Mouse (Mus musculus) gastrocnemius, adult 8-10 months (tissue): ENCODE measurements around the gene Nckap5. TPM values are rescaled to one million over a fixed set of nuclear protein-coding genes. Genes with fewer than 3 reads are reported as not detected.
"Not testable (repeated sequence)": the region's sequence is repeated elsewhere in the genome, so short reads cannot be mapped to it uniquely, and the experiment has no call there.

Source experiments
- DNase-seq, 2 experiments: peaks; one replicate each; pipeline ENCODE4 v3.0.0; 2022; ENCODE audit warnings: low spot score in 2 of 2
- total RNA-seq, 4 experiments: library from RNA; stranded (reverse); gene quantifications; 2 replicates each; pipeline ENCODE4 v1.2.4; 2022

Gene Nckap5
- total RNA-seq, 4 experiments from 2014 or later = 0.46 to 1.6 (median 0.97) TPM

DNA sequence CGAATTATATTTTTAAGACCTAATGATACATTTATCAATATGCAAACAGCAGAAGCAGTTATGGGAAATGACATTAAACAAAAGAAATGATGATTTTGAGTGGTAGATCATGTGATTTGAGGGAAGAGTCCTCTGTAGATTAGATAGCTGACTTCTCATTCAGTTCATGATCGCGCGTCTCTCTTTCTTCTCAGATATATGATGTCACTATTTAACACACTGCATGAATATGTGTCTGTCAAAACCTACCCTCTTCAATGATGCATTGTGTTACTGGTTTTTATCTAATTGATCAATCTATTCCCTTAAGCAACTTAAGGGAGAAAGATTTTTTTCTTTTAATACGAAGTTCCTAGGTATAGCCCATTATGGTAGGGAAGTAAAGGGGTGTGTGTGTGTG, 787.7 kb downstream of the Nckap5 start:
- DNase-seq = no peak

DNA sequence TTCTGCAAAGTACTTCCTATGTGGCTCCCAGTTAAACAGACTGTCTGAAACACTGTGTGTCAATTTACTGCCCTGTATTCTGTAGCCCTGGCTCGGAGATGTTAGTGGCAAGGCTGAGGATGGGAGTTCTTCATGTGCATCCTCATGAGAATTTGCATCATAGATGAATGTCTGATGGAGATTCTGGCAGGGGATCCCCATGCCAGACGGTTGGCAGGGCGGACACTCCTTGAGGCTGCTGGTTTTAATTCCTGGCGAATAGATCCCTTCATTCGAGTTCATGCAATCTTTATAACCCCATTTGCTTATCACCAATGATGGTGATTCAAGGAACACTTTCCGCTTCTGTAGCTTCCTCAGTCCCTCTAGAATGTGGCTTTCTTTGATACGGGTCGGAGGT, 803.1 kb downstream of the Nckap5 start:
- no peak for DNase-seq

DNA sequence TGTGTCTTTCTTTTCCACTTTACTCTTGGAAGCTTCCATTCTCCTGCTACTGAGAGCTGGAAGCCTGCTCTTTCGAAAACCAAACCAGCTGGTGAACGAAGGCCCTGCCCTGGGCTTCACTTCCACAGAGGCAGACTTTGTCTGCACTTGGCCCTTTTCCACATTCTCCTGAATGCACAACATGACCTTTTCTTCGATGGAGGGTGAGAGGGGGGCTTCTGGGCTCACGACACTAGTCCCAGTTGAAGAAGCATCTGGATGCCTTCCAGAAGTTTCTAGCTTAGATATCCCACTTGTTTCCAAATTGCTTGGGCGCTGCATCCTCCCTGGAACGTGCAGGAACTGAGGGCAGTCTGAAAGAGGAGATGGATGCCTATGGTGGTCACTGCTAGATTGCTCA, 806.1 kb downstream of the Nckap5 start:
- no peak for DNase-seq

DNA sequence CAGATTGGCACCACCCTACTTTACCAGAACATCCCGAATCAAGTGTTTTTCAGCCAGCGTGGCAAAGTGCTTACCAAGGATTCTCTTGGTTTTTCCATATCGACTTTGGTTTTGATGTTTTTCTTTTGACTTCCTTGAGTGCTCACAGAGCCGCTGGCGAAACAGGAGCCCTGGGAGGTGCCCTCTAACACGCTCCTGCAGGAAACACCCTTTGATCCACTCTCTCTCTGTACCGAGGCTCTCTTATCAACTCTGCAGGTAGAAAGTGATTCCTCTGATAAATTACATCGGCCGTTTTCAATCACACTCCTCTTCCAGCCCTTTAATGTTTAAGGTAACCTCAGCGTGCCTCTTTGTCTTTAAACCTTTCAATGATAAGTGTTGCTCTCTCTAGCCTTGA, 807.6 kb downstream of the Nckap5 start:
- no peak for DNase-seq

DNA sequence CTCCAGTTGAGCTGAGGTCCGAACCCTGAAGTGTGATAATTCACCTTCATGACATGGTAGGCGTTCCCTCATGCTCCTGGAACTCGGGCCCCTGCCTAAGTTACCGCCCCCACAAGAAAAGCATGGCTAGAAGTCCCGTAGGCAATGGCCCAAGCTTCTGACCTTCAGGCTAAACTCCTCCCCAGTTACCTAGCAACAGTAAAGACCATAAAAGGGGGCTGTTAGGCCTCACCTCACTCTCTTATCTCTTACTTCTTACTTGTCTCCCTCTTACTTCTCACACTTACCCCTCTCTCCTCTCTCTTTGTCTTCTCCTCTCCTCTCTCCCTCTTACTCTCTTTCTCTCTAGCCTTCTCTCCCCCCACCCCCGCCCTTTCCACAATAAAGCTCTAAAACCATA, 811.9 kb downstream of the Nckap5 start:
- not testable (repeated sequence) for DNase-seq

DNA sequence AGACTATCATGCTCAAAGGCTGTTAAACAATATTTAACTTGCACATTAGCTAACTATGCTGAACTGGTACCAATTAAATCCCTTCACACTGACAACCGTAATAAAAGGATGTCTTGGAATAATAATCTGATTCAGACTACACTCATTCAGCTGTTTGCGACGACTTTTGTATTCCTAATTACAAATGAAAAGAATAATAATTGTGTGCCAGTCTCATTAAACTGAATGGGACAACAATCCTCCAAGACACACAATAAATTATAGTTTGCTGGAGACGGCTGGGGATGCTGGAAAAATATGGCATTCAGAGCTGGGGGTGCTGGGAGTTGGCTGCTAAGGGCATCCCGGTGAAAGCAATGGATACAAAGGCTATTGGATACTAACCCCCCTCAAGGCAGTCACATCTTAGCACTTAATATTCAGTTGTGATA, 818.9 kb downstream of the Nckap5 start:
- DNase-seq = no peak

DNA sequence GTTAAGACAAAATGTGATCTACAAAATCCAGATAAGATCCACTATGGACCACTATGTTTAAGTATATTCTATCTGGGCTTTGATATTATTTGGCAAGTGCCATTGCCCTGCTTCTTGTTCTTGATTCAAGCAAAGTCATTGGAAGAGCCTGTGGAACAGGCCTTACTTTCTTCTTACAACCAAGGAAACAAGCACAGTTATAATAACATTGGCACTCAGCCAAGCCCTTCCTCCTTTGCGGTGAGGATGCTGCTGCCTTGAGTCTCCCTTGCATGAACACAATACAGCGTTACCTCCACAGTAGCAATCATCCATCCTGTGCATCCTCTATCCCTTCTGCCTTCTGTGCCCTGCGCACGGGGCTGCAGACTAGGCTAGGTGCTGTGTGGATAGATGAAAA, 823.0 kb downstream of the Nckap5 start:
- no peak for DNase-seq

DNA sequence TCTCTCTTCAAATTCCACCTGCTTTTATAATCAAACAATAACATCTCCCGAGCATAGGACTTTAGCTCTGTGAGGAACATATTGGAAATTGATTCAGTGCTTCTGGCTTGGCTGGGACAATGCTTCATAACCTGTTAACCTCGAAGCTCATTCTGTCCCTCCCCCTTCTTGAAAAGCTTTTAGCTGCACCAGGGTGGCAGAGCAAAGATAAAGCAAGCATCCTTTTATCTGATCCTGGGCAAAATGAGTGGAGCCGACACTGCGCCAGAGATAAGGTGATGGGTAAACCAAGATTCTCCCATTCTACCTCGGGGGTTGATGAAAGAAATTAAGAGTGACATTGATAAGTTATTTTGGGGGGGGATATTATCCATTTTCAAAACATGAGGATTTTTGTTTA, 824.9 kb downstream of the Nckap5 start:
- DNase-seq = no peak

DNA sequence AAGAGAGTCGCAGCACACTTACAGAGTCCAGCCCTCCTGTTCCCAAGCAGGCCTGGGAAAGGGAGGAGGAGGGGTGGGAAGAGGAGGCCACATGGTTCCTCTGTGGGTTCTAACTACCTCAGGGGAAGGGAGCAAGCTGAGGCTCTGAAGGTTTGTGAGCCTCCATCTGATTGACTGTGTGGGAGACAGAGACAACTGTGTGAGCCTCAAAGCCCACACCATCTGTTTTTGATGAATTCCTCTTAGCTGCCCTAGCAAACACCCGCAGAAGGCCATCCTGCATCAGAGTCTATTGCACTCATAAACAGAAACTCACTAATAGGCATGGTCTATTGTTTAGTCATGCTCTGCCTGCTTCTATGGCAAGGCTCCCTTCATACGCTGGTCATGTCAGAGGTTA, 834.1 kb downstream of the Nckap5 start:
- no peak for DNase-seq

DNA sequence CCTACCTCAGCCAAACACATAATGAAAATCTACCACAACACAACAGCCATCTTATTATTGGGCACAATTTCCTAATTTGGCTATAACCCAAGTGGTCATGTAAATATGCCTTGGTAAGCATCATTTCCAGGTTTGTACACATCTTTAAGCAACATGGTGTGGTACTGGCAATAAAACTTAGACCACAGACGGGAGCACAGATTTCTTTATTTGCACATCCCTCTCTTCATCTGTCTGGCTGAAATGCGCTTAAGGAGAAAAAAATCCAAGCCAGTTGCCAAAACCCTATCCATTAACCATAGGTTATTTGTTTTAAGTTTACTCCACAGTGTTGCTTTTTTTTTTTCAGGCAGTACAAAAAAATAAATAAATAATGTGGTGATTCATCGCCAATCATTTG, 842.8 kb downstream of the Nckap5 start:
- DNase-seq = no peak

DNA sequence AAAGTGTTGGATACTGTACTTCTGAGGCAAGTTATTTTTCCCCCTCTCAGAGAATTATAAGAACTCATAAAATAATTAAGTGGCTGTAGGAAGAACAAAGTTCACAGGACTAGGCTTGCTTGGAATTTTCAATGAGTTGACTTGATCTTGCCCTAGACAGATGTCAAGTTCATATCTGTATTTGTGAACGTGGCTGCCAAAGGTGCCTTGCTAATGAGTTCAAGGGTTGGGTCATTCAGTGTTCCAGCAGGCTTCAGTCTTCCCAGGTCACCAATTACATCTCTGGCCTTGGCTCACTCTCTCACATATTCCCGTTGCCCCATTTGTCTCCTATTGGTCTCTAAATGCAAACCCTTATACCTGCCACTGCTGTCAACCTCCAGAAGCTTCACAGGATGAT, 846.0 kb downstream of the Nckap5 start:
- DNase-seq = no peak

DNA sequence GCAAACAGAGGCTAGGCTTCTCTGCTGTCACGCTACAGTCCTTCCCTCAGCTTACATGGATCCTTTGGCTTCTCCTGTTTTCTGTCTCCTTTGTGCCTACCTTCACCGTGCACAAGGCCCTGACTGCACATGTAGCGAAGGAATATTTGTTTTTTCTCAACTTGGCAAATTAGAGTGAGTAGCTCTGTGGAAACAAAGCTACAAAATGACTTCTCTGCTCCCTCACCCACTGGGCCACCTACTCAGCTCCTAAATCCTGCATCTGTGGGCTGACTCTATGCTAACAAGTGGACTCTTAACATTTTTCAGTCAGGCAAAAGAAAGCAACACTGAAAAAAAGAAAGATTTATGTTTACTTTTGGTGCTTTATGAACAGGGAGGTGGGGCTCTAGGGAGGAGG, 856.0 kb downstream of the Nckap5 start:
- DNase-seq = no peak

DNA sequence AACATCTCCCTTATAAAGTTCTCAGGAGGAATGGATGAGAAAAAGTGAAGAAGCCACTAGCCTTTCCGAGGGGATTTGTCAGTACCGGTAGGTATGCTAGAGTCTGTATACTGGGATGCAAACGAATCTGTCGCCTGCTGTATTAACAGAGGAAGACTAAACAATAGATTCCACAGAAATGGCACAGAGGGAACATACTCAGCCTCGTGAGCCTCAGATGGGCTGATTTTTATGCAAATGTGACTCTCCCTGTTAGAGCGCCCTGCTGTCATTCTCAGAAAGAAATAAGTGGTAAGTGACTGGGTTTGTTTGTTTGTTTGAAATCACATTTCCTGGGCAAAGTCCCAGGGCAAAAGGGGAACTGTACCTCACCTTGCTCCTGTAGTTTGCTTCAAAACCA, 858.7 kb downstream of the Nckap5 start:
- no peak for DNase-seq

DNA sequence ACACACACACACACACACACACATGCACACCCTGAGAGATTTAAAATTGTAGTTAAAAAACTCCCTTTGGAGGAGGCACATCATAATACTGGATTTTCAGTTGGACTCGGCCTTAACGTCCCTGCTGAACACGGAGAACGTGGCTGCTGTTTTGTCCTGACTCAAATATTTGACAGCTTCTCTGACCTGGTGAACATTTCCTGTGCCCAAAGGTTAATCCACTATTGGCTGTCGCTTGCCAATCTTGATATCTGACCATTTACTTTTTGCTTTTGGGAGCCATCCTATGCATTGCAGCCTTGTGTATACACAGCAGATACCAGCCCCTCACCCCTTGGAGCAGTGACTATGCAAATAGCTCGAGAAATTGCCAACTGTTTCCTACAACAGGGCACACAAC, 862.9 kb downstream of the Nckap5 start:
- no peak for DNase-seq

DNA sequence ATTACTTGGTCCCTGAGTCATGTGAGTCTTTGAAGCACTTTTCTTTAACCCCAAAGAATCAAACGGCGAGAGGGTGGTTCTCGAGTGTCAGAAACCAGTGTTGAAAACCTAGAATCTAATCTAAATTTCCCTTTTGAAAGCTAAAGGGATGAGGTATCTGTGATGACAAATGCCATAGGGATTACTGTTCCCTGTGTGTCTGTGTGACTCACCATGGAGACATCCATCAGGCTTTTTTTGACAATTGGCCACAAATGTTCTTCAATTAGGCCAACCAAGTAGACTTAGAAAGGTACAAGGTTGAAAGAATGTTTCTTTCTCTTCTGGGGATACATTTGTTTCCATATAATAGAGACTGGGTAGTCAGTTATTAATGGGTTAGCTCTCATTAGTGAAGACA, 879.6 kb downstream of the Nckap5 start:
- DNase-seq = no peak

DNA sequence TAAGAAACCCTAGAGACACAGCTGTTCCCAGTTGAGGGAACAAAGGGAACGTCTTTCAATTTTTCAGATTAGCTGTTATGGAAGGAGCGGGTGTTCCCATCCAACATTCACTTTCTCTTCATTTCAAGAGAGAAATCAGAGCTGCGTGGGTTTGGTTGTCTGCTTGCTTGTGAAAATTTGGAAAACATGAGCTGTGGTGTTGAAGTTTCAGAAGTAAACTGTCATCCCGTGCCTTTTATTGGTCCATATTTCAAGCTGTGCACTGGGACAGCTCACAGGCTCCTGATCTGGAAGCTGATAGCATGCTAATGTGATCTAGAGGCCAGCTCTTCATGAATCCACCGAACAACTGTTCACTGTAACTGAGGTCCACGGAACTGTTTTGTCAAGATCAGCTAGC, 881.5 kb downstream of the Nckap5 start:
- DNase-seq = no peak

DNA sequence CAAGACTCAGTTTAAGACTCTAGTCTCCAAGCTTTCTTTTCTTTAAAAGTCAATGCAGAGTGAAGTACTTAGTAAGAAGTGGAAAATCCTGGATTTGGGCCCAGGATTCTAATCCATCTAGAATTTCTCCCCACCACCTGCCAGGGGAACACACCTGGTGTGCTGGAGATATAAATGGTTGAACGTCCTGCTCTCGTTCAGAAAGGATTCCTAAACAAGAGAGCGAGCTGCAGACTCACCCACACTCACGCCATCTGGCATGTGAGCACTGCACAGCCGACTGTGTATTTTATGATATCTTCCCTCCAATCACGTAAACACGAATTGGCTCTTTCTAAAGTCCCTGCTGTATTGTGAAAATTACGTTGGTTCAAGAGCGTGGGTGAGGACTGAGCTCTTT, 885.5 kb downstream of the Nckap5 start:
- DNase-seq = no peak

DNA sequence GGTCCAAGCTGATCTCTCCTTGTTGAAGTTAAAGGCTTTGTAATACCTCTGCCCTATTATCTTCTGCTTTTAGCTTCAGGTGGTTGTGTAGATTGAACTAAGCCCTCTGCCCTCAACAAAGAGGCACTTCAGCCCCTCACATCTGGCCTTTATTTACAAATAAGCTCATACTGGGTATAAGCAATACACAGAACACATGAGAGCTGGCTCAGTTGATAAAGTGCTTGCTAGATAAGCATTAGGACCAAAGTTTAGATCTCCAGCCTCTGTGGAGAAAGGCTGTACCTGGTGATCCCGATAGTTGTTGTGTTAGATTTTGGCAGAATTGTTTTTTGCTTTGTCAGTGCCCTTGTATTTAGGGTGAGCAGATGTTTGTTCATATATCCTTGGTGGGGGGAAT, 887.3 kb downstream of the Nckap5 start:
- DNase-seq = no peak

DNA sequence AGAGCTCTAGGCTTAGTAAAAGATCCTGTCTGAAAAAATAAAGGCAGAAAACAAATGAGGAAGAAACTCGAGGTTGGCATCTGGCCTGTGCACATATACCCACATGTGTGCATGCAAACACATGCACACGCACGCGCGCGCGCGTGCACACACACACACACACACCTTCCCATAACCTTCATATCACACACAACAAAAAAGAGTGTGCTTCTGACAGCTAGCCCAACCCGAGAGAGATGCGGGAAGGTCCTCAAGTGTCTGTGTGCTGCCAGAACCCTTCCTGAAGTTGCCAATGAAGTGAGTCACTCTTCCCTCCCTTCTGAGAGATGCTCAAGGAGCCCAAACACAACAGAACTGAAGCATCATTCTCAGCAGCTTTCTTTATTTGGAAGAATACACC, 905.1 kb downstream of the Nckap5 start:
- no peak for DNase-seq

DNA sequence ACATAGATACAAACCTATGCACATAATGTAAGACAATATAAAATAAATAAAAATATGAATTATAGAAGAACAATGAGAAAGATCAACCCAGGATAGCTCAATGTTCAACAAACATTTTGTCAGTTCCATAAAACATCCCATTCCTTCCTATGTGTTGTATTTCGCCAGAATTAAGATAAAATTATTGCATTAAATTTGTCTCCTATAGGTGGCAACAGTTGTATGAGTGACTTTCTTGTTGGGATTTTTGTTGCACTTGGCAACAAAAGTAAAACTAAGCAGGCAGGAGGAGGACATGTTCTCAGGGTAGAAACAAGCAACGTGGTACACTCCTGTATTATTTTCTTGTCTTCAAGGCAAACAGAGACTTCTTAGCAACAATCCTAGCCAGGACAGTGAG, 907.5 kb downstream of the Nckap5 start:
- DNase-seq = no peak

DNA sequence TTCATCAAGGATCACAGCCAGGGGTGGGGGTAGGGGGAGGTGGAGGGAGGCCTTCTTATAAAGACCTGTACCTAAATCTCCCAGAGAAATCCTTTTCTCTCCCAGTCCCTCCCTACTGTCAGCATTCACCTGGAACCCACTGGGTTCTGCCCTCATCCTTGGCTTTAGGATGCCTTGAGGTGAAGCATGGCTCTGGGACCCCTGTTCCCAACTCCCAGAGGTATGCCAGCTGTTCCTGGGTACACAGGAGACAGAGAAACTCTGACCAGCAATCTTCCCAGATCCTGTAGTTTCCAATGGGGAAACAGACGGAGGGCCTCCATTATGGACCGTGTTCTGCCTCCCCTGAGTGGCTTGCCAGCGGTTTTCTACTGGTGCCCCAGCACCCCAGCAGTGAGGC, 909.9 kb downstream of the Nckap5 start:
- no peak for DNase-seq

DNA sequence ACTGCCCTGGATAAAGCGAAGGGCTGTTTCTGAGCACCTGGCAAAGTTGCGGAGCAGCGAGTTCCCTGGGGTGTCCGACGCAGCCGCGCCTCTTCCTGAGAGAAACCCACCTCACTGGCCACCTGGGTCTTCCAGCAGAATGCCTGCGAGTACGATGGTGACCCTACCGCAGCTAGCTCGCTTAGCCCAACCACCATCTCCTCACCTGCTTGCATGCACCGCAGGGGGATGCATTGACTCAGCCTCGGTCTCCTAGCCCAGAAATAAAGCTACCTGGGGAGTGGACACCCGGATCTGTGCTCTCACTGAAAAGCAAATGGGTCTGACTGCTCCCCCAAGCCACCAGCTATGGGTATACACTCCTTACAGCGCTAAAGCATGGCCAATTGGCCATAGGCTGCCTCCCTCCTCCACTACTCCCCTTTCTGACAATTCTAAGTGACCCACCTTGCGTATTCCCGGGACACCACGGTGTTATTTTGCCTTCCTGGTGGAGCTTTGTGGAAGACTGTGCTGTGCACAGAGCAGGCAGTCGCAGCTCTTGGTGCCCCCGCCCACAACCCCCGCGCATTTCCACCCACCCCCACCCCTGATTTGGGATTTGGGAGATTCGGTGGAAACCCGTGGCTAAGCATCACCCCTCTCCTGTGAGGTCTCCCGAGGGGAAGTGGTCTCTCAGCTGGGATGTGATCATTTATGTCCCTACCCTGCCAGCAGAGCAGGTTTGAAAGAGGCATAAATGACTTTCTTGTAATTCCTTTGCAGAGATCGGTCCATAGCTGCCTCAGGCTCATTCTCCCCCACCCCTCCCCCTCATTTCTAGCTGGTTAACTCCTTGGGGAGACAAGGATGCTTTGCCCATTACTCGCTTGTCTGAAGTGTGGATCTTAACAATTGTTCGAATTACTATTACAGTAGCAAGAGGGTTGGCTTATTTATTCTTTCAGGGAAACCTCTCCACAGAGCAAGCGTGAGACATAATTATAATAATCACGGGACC, 917.7 kb downstream of the Nckap5 start, which contains the start of gene Lypd1:
Gene Lypd1, minus strand, starts transcription at position 501 of the 1,000 bp plus-strand sequence.
- no peak for DNase-seq

DNA sequence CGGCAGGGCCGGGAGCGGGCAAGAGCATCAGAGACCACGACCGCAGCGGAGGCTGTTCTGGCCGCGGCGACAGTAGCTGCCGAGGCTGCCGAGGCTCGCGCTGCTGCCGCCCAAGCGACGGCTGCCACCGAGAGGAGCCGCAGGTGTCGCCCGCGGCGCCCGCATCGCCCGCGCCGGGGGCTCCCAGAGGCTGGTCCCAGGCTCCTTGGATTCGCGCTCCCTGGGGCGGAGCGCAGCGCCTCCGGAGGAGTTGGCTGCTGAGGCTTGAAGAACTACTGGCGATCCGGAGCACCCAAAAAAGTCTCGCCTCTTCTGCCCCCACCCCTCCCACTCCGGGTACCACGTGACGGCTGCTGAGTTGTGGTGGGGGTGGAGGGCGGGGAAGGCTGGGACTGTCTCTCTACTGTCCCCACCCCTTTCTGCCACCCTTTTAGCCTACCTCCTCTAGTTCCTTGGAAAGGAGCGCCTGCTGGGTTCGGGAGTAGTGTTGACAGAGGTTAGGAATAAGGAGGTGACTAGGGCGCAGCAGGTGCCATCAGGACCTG, 918.6 kb downstream of the Nckap5 start:
- DNase-seq = no peak
